Mouse (Mus musculus) forebrain, embryonic 16.5 days (tissue): ENCODE results near the gene Otof. TPM values are rescaled to one million over a fixed set of nuclear protein-coding genes. Genes with fewer than 3 reads are reported as not detected.

ENCODE experiments used
- ATAC-seq: fragments of 200-750 bp; cut with Nextera tagmentation; 2 replicates; pipeline ENCODE4 v1.8.0; 2017; ENCODE audit warnings: mild to moderate bottlenecking, moderate library complexity
- H3K27ac ChIP-seq: fragments of 300-500 bp; sonication (generic); 2 replicates; pipeline ENCODE4 v1.5.1; 2014; ENCODE audit warnings: low read length, control low read depth
- H3K27me3 ChIP-seq: fragments of 300-500 bp; sonication (generic); replicated peaks from 2 replicates; pipeline ENCODE4 v1.6.1; 2014; ENCODE audit warnings: low read length; ENCODE audit not compliant: control insufficient read depth, insufficient read depth
- H3K36me3 ChIP-seq: fragments of 300-500 bp; sonication (generic); 2 replicates; pipeline ENCODE4 v1.6.1; 2014; ENCODE audit not compliant: control insufficient read depth, insufficient read depth
- H3K4me1 ChIP-seq: fragments of 300-500 bp; sonication (generic); replicated peaks from 2 replicates; pipeline ENCODE4 v1.6.1; 2014; ENCODE audit warnings: low read length; ENCODE audit not compliant: control insufficient read depth, insufficient read depth
- H3K4me2 ChIP-seq: fragments of 300-500 bp; sonication (generic); 2 replicates; pipeline ENCODE4 v1.6.1; 2014; ENCODE audit warnings: mild to moderate bottlenecking, low read length, control low read depth
- H3K4me3 ChIP-seq: fragments of 300-500 bp; sonication (generic); replicated peaks from 2 replicates; pipeline ENCODE4 v1.5.1; 2014; ENCODE audit warnings: mild to moderate bottlenecking, low read length, control low read depth
- H3K9ac ChIP-seq: fragments of 300-500 bp; sonication (generic); replicated peaks from 2 replicates; pipeline ENCODE4 v1.6.1; 2014; ENCODE audit warnings: low read depth, low read length, control low read depth
- H3K9me3 ChIP-seq: fragments of 300-500 bp; sonication (generic); 2 replicates; pipeline ENCODE4 v1.6.1; 2016; ENCODE audit warnings: low read length; ENCODE audit not compliant: control insufficient read depth
- WGBS: fragments of 180-500 bp; shearing (Covaris S2); extraction: QIAGEN DNeasy Blood & Tissue Kit; methylation state at CpG from one replicate; pipeline ENCODE4 v1.1.7; 2014; 5-methylcytosine and 5-hydroxymethylcytosine counted together
- polyA plus RNA-seq: library from polyadenylated mRNA; unstranded; fragments of >200 nt; fragmentation: Nextera tagmentation; extraction: Ambion mirVana; gene quantifications from 2 replicates; pipeline ENCODE4 v1.2.1, GENCODE M21; 2015

Otof gene
- polyA plus RNA-seq, 1 experiment from 2014 or later: 4.2 TPM

DNA sequence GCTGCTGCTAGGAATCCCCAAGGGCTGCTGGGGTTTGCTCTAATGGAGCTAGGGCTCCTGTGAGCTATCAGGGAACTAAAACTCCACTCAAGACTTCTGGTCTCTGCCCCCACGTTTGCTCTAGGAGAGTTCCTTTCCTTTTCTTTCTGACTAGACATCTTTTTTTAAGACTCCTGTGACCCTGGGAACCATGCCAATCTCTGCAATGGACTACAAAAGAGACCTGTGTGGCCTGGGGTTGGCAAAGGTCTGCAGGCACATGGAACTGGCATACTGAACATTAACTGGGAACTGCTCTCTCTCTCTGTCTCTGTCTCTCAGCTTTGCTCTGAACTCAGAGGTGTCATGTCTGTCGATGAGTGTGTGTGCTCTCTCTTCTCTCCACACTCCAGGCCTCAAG lies 46.4 kb downstream of the Otof start:
- no peak overlapping the region for H3K4me3 ChIP-seq
- H3K36me3 ChIP-seq: no peaks in the 10 kb centered on the region
- WGBS: 54% methylated on average over 2 of the region's 2 CpGs
- H3K9me3 ChIP-seq: no peaks in the 10 kb centered on the region
- H3K27ac ChIP-seq: no peak overlapping the region
- no peaks in the 10 kb centered on the region for H3K27me3 ChIP-seq
- H3K9ac ChIP-seq: no peak overlapping the region
- H3K4me2 ChIP-seq: no peak overlapping the region
- no peak for ATAC-seq
- H3K4me1 ChIP-seq: no peaks in the 10 kb centered on the region; the same call in 1 of the 2 replicates

DNA sequence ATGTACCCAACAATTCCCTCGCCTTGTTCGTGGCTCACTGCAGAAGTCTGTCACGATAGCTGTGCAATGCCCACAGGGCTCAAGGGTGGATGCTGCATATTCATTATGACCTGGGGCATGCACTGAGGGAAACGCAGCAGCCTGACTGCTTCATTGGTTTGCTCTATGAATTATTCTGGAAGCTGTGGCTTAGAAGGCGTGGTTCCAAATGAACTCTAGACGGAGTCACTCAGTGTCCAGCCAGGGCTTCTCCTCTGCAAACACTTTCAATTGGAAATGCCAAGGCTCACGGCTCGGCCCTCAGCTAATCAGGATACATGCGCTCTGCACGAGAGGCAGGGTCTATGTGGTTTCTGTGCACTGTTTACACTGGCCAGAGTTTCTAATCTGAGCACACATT lies 50.2 kb downstream of the Otof start:
- Histone ChIP-seq H3K9ac (no peak overlapping the region), H3K36me3 (no peaks in the 10 kb centered on the region), H3K4me3 (no peak overlapping the region), H3K27me3 (no peaks in the 10 kb centered on the region), H3K4me1 (no peaks in the 10 kb centered on the region; the same call in none of the 2 replicates), H3K9me3 (no peaks in the 10 kb centered on the region), H3K27ac (no peak overlapping the region), H3K4me2 (no peak overlapping the region)
- ATAC-seq: no peak
- WGBS: 59% methylated on average over 10 of the region's 10 CpGs

DNA sequence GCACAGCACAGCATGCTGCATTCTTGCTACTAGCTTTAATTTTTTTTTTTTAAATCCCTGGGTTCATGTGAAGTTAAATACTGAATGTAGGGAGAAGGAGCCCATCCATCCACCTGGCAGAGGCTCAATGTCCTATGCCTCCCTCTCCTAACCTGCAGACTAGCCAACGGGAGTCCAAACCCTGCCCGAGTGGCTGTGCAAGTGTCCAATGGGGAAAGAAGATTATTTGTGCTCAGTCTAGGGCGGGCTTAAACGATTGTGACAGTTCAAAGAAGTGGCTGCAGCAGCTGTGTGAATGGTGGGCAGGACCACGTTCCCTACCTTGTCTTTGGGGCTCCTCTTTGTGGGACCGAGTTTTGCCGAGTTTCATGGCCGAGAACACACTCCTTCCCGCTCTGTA lies 54.9 kb downstream of the Otof start:
- no peak overlapping the region for H3K4me3 ChIP-seq
- no peaks in the 10 kb centered on the region for H3K27me3 ChIP-seq
- H3K36me3 ChIP-seq: no peaks in the 10 kb centered on the region
- no peak overlapping the region for H3K9ac ChIP-seq
- no peaks in the 10 kb centered on the region; the same call in 1 of the 2 replicates for H3K4me1 ChIP-seq
- no peak overlapping the region for H3K27ac ChIP-seq
- H3K4me2 ChIP-seq: no peak overlapping the region
- 5% methylated on average over 9 of the region's 9 CpGs for WGBS
- ATAC-seq: no peak
- no peaks in the 10 kb centered on the region for H3K9me3 ChIP-seq

DNA sequence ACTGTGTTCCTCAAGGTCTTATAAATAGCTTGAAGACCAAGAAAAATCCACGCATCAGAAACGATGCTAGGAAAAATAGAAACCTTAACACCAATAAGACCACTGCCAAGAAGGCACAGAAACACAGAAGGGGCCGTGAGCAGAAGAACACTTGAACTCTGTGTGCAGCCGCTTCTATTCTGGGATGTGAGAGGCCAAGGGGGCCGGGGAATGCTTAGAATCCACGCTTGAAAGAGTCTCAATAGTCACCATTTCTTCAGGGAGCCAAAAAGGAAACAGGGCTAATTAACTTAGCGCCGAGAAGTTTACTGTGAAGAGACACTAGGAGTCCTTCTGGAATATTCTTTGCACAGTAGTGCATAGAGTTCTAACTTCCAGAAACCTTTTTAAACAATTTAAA lies 60.6 kb downstream of the Otof start:
- H3K4me1 ChIP-seq: 0 out of 2 replicates have a peak, but pooled peaks cover 5% of the 10 kb centered on the region
- H3K27ac ChIP-seq: no peak overlapping the region
- H3K4me3 ChIP-seq: no peak overlapping the region
- H3K4me2 ChIP-seq: no peak overlapping the region
- H3K9me3 ChIP-seq: no peaks in the 10 kb centered on the region
- ATAC-seq: peak; percentile 38; the same call in 1 of the 2 replicates
- 1% methylated on average over 8 of the region's 8 CpGs for WGBS
- H3K9ac ChIP-seq: no peak overlapping the region
- H3K27me3 ChIP-seq: no peaks in the 10 kb centered on the region
- H3K36me3 ChIP-seq: no peaks in the 10 kb centered on the region

DNA sequence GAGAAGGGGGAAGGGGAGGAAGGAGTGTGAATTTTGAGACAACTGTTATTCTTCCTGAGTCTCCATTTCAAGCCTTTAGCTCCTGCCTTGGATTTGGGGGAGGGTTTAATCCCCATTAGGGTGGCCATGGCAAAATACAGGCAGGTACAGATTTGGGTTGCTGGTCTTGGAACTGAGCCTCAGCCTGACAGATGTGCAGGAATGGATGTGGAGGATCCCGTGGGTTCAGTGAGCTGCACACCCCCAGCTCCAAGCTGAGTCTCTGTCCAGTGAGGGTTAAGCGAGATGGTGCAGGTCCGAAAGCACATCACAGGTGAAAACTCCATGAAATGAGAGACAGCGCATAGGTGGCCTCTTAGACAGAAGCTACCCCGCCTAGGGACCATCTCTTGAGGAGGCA lies 61.2 kb downstream of the Otof start:
- Histone ChIP-seq H3K27me3 (no peaks in the 10 kb centered on the region), H3K4me3 (no peak overlapping the region), H3K4me1 (0 out of 2 replicates have a peak, but pooled peaks cover 5% of the 10 kb centered on the region), H3K4me2 (no peak overlapping the region), H3K36me3 (no peaks in the 10 kb centered on the region), H3K9me3 (no peaks in the 10 kb centered on the region), H3K27ac (no peak overlapping the region), H3K9ac (no peak overlapping the region)
- no peak for ATAC-seq
- 73% methylated on average over 5 of the region's 5 CpGs for WGBS

DNA sequence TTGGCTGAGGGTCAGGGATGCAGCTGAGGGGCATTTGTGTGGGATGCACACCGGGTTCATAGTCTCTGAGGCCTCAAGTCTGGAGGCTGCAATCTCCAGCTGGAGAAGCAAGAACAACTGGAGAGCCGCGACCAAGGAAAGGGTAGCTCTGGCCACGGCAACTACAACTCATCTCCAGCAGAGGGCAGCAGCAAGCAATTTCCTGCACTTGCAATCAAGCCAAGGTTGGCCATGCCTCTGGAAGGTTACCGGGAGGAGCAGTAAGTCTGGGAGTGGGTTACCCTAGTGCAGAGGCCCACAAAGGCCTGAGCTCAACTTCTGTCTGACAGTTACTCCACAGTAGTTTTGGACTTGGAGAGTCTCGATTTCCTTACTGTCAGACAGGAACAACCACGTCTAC lies 70.3 kb downstream of the Otof start:
- 24% methylated on average over 7 of the region's 7 CpGs for WGBS
- ATAC-seq: no peak; the same call in 1 of the 2 replicates
- no peak overlapping the region for H3K27ac ChIP-seq
- no peaks in the 10 kb centered on the region for H3K4me1 ChIP-seq
- H3K9ac ChIP-seq: no peak overlapping the region
- no peaks in the 10 kb centered on the region for H3K9me3 ChIP-seq
- no peaks in the 10 kb centered on the region for H3K27me3 ChIP-seq
- no peaks in the 10 kb centered on the region for H3K36me3 ChIP-seq
- no peak overlapping the region for H3K4me3 ChIP-seq
- no peak overlapping the region for H3K4me2 ChIP-seq

DNA sequence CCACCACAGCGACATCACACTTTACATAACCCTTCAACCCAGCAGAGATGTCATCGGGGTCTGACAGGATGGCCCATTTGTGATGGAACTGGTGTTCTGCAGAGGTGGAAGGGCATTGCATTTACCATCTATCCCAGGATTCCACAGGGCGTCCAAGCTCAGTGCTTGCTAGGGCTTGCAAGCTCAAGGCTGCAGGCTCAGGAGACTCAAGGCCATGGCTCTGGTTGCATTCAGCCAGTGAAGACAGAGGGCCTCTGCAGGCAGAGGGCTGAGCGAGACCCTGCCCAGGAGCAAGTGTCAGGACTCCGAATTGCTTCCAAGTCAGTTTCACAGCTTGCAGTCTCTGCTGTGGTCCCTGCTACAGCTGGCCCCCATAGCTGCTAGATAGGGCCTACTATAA lies 71.9 kb downstream of the Otof start:
- Histone ChIP-seq H3K4me1 (no peaks in the 10 kb centered on the region), H3K9ac (no peak overlapping the region), H3K4me2 (no peak overlapping the region), H3K9me3 (no peaks in the 10 kb centered on the region), H3K36me3 (no peaks in the 10 kb centered on the region), H3K27ac (no peak overlapping the region), H3K4me3 (no peak overlapping the region), H3K27me3 (no peaks in the 10 kb centered on the region)
- ATAC-seq: no peak
- WGBS: 85% methylated on average over 5 of the region's 5 CpGs

DNA sequence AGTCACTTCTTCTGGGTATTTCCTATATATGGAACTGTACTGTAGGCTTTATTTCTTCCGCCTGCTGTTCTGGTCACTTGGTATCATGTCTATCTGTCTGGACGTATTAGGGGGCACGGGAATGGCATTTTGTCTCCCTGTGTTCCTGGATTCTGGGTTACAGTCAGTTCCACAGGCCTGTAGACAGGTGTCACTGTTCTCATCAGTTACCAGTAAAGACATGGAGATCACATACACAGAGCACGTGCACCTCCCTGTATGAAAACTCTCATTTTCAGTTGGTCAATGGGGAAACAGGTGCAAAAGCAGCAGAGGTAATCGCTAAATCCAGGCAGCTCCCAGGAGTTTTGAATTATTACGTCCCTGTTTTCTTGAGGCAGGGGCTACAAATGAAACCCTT lies 74.0 kb downstream of the Otof start:
- WGBS: 81% methylated on average over 6 of the region's 6 CpGs
- Histone ChIP-seq H3K36me3 (no peaks in the 10 kb centered on the region), H3K4me2 (no peak overlapping the region), H3K27me3 (no peaks in the 10 kb centered on the region), H3K27ac (no peak overlapping the region), H3K4me3 (no peak overlapping the region), H3K9me3 (no peaks in the 10 kb centered on the region), H3K4me1 (no peaks in the 10 kb centered on the region), H3K9ac (no peak overlapping the region)
- no peak for ATAC-seq

DNA sequence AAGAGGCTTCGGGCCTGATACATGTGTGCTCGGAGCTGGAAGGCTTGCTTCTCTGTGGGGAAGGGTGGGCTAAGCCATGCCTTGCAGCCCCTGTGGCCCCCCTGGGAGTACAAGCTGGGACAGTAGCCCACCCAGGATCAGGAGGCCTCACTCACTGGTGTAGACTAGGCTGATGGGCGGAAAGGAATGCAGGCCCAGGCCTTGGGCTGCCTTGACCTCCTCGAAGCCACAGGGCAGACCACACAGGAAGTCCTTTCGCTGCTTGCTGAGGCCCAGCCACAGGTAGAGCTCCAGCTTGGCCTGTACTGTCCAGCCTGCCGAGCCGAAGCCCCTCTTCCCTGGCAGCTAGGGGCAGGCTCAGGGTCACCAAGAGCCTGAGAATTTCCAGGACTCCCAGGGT lies 78.9 kb downstream of the Otof start:
- Histone ChIP-seq H3K27ac (no peak overlapping the region), H3K4me2 (no peak overlapping the region), H3K4me1 (no peaks in the 10 kb centered on the region), H3K36me3 (no peaks in the 10 kb centered on the region), H3K9me3 (no peaks in the 10 kb centered on the region), H3K27me3 (no peaks in the 10 kb centered on the region), H3K4me3 (no peak overlapping the region), H3K9ac (no peak overlapping the region)
- WGBS: 68% methylated on average over 7 of the region's 7 CpGs
- no peak for ATAC-seq

DNA sequence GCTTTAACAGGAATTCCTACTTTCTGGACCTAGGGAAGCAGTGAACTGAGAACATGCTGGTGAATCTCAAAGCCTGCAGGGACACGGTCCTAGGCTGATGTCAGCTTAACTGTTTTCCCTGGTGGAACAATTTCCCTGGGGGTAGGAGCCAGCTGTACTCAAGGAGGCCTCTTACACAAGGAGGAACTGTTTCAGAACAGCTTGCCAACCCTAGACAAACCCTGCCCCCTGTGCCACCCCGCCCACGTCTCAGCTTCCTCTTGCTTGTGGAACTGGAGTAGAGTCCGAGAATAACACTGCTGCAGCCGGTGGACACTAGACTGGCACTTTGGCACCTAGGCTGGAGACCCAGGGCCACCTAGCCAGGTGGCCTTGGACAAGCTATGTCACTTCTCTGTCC lies 92.3 kb downstream of the Otof start:
- no peaks in the 10 kb centered on the region for H3K9me3 ChIP-seq
- H3K27me3 ChIP-seq: no peaks in the 10 kb centered on the region
- H3K4me2 ChIP-seq: no peak overlapping the region
- no peaks in the 10 kb centered on the region for H3K4me1 ChIP-seq
- H3K9ac ChIP-seq: no peak overlapping the region
- no peak overlapping the region for H3K27ac ChIP-seq
- WGBS: 77% methylated on average over 5 of the region's 5 CpGs
- no peak overlapping the region for H3K4me3 ChIP-seq
- no peaks in the 10 kb centered on the region for H3K36me3 ChIP-seq
- ATAC-seq: no peak
